Mouse (Mus musculus) cerebellum, postnatal 14 days (tissue): ENCODE data around the gene Cxxc4.
A peak's percentile ranks its signal among the peaks of the same experiment; 100 is the strongest.
"Not testable (repeated sequence)": the region's sequence is repeated elsewhere in the genome, so short reads cannot be mapped to it uniquely, and the experiment has no call there.

Source experiments
- DNase-seq, 2 experiments: peaks; one replicate each; pipeline ENCODE4 v3.0.0; 2021; ENCODE audit warnings: mixed read lengths in 2 of 2

The Cxxc4 gene

DNA sequence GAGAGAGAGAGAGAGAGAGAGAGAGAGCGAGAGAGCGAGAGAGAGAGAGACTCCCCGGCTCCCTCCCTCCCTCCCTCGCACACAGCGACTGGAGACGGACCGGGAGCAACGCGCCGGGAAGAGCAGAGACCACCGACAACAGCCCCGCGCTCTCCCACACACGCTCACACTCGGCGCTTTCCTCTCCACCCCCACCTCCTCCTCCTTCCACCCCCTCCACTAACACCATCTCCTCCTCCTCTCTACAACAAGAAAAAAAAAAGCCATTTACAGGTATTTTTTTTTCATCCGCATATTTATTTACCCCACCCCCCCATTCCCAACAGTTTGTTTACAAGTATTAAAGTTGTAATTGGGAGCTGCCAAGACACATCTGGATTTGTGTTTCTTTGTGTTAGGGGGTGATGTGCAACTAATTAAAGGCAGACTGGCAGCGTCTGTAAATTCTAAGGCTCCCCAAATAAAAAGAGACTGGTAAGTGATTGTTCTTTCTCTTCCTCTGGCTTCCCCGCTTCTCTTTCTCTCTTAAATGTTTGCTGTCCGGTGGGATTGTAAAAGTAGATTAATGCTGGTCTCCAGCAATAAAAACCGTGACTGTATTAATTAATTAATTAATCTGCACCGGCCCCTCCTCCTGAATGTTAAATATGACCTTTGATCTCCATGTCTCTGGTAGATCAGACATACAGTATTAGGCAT, at the start of gene Cxxc4:
Cxxc4 (plus strand) TSS at position 71 of the 699 bp plus-strand sequence.
- no peak for DNase-seq

DNA sequence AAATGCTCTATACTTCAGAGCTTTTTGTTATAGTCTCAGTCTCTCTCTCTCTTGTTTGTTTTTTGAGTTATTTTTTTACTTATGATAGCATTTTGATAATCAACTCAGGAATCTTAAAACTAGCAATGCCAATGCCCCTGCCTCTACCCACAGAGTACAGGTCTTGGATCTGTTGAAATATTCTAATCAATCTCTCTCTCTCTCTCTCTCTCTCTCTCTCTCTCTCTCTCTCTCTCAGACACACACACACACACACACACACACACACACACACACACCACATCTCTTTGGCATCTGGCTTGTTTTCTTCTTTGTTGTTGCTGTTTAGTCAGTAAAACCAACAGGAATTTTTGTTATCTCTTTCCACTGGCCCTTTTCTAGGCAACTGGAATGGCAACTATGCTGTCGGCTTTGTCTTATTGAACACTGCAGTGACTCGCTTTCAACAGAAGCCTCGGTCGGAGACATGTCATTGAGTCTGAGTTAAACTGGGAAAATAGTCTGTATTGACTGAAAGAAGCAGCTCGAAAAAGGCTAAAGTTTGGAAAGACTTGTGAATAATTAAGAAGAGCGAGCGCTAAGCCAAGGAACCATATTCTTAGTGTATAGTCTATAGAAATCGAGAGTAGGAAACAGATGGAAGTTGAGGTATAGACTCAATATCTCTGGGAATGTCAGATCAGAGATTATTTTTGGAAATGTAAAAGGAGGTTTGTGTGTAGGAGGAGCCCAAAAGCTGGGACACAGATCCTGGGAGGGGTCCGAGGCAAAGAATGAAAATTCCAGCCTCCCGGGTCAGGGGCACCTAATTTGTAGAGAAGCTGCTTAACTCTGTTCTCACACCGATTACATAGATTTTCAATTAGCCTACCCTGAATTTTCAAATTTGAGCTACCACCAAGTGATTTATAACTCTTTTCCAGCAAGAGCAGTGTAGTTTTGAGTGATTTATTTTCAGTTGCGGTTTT, 47.0 kb upstream of the Cxxc4 start:
- peak in 1 of 2 experiments; percentile 6 for DNase-seq

DNA sequence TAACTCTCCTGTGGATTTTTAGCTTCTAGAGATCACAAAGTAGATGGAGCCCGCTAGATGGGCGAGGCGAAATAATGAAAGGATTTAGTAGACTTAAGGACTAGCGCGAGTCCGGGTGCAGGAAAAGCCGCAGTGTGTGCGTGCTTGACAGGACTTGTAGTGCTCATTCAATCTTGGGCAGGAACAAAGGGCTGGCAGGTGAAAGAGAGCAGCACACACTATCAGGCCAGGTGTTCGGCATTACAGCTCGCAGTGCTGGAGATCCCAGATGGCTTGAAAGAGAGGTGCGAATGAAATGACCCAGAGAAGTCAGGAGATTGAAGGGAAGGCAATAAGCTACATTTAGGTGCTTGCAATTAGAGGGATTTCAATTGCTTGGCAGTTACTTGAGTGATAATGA, 46.2 kb upstream of the Cxxc4 start:
- peak in 1 of 2 experiments; percentile 9 for DNase-seq

DNA sequence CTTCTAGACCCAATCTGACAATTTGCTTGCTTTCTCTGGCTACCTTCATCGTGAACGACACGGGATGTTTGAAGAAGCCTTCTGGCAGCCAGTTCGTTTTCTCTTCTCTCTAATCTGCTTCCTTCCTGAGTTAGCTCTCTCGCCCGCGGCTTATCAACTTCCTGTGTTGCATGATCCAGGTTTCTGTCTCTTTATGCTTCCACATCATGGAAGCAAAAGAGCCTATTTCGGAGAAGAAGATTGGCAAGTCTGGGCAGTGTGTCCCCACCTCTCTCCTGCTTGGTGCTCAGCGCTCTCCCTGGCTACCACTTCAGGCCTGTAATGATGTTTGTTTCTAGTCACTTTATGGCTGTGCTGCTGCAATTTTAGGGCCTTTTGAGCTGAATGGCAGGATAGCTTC, 36.4 kb upstream of the Cxxc4 start:
- DNase-seq, result no peak

DNA sequence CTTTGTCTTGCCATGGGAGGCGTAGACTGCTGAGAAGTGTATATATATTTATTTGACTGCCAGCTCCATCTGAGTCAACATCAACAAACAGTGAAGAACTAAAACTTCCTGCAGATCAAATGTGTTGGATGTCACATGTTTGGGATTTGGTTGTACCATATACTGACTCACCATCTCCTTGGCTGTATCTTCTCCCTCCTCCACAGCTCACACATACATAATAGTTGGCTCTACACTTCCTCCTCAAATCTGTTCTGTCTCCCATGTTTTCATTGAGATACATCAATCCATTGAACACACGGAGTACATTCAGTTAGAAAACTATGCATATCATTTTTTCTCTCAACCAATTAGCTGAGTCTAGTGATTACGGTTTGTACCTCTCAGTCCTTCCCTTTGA, 29.7 kb upstream of the Cxxc4 start:
- DNase-seq, result no peak

DNA sequence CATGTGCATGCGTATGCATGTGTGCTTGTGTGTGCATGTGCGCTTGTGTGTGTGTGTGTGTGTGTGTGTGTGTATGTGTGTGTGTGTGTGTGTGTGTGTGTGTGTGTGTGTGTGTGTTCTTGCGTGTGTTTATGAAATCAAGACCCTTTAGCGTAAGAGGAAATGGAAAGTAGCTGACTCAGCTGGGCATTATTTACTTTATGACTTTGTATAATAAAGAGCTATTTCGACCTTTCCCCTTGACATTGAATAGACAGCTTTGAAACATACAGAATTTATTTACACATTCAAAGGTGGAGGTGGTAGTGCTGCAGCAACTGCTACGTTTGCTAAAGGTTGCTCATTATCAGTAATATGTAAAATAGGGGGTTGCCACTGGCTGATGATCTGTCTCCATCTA, 25.3 kb upstream of the Cxxc4 start:
- no peak for DNase-seq

DNA sequence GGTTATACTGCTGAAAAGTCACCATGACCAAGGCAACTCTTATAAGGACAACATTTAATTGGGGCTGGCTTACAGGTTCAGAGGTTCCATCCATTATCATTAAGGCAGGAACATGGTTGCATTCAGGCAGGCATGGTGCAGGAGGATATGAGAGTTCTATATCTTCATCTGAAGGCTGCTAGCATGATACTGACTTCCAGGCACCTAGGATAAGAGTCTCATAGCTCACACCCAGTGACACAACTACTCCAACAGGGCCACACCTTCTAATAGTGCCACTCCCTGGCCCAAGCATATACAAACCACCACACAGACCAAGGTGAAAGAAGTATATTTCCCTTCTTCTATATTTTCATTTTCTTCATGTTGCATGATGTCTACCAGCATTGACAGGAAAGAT, 16.4 kb upstream of the Cxxc4 start:
- not testable (repeated sequence) for DNase-seq

DNA sequence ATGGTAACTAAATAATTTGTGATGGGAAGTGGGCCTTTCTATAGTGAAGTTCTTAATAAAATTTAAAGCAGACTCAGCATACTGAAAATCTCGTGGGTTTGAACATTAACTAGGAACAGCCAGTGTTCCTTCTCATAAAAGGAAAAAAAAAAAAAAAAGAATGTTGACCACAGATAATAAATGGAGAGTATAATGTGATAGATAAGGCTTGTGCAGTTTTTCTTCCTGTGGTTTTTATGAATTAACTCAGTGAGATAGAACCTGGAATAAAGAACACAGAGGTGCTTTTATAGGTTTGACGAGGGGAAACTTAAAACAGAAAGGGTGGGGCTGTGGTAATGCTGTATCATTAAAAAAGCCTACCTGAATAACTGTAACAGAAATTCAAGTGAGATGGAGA, 15.3 kb upstream of the Cxxc4 start:
- no peak for DNase-seq

DNA sequence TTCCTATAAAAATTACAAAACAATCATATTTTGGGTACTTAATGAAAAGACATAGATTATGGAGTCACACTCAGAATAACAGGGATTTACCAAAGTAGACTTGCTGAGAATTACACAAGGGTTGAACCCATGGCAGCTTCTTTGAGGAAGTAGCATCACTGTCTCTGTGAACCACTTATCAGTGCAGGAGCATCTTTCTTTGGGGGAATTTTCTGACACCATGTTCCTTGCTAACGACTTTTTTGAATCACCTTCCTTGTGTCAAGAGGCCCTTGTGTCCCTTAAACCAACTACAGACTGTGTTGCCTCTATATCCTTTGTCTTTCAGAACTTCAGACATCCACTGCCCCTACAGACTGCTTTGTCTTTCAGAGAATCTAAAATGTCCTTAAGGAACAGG, 13.7 kb upstream of the Cxxc4 start:
- no peak for DNase-seq

DNA sequence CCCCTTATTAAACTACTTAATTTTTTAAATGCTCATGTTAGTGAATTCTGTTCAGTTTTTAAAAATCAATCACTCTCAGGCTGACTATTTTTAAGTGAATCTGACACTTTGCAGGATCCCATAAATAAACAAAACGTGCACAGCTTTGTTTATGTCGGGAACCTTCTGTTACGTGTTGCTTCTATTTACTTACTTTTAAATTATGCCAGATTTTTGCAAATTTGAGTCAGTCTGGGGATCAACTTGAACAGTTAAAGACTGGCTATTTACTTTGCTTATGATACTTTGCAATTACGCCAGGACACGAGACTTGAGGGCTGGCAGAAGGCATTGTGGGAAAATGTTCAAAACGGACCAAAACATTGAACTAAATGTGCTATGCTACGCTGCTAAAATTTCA, 12.3 kb upstream of the Cxxc4 start:
- DNase-seq, result no peak

DNA sequence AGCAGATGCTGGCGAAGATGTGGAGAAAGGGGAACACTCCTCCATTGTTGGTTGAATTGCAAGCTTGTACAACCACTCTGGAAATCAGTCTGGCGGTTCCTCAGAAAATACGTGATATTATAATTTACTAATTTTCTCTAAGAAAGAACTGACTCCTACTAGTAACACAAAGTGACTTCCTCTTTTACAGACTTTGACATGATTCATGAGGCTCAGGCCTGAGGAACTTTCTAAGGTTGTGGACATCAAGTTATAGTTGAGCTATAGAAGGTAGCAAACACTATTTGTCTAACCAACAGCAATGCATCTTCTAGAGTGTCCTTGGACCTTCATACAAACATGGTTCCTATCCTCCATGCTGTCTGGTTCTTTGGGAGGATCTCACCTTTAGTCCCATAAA, 10.4 kb upstream of the Cxxc4 start:
- DNase-seq, result no peak

DNA sequence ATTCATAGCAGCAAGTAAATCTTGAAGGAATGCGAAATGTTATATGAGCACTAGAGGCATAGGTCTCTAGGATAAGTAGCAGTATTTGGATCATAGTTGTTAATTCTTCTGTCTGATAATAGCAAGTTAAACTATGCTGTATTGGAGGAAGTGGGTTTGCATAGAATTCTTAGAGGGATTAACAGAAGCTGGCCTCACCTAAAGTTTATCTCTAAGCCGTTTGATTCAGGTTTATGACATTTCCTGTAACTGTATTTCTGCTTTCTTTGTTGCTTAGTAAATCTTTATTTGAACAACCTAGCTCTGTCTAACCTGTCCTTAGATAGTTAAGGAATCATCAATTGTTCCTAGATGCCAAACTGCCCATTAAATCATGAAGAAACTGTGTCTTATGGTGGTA, 3.5 kb upstream of the Cxxc4 start:
- no peak for DNase-seq

DNA sequence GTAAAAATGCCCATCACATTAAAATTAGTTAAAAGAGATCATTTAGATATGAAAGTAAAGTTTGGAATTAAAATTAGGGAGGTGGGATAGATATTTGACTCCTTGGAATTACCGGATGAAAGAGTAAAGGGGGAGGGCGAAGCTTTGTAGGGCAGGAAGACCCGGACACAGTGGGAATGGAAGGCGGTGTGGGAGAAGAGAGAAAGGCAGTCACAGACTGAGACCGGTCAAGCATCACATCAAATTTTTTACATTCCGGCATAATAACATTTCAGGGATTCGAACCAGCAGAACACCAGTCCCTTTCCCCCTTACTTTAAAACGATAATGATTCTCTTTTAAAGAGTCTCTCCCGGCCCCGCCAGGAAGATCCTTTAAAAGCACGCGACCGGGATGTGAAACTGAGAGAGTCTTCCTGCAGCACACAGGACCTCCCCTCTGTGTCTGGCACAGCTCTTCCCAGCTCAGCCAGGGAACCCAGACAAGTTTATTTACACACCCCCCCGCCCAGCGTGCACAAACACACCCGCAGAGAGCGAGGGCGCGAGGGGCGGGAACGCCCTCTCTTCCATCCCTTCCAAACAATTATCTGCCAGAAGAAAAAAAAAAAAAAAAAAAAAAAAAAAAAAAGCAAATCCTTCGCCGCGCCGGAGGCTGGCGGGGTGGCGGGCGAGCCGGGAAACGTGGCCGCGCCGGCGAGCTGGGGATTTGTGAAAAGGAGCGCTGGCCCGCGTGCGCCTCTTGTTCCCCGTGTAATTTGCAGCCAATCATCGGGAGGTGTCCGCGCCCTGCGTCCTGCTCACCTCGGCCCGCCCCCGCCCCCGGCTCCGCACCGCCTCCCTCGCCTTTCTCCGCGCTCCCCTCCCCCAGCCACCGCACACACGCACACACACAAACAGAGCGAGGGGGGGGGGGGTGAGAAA, 532 bp upstream of the Cxxc4 start:
- DNase-seq, result peak; percentile 84 to 85

DNA sequence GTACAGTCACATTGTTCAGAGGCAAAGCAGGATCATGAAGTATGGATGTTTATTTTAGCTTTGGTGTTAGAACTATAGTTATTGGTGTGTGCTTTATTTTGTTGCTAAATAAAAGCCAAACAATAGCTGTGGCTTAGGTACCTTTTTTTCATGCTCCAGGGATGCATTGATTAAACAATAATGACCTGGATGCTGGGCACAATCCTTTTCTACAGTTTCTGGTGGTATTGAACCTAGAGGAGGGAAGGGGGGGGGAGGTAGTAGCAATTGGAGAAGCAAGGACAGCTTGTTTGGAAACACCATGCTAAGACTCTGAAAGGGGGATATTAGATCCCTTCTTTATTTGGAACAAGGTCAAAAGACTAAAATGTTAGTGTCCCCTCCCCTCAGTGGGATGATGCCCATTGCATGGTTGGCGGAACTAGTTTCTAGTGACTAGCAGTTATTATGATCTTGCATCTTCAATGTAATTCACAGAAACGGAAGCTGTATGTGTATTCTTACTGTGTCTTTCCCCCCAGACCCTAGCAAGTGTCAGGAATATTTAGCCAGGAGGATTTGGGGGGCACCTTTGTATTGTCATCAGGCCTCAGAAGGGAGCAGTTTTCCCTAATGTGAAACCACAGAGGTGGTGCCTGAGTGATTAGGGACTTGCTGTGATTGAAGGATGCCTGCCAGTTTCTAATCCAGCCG, 975 bp downstream of the Cxxc4 start:
- no peak for DNase-seq

DNA sequence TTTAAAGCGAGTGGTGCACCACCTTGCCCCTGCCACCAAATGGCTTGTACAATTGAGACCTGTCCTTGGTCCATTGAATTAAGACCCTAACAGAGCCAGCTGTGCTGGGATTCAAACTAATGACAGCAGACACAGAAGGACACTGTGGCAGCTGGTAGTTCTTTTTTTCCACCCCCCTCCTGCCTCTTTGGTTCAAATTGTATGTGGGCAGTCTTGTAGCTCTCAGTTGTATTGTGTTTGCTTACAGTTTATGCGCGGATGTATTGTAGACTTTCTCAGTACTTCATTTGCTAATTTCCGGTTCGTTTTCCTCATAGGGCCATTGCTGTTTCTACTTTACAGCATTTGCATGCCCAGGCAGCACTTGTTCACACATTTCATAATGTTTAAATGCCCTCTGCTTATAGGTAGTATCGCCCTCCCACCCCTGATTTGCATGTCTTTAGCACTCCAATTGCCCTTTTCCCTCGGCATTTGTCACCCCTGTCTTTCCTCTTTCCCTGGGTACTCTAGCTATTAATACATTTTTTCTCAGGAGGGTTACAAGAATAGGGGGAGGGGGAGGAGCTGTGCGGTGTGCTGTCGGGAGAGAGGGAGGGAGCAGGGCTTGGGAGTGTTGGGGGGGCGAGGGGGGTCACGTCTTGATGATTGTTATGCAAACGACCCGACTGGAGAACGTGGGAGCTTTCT, 2.5 kb downstream of the Cxxc4 start:
- peak in 1 of 2 experiments; percentile 64 for DNase-seq

DNA sequence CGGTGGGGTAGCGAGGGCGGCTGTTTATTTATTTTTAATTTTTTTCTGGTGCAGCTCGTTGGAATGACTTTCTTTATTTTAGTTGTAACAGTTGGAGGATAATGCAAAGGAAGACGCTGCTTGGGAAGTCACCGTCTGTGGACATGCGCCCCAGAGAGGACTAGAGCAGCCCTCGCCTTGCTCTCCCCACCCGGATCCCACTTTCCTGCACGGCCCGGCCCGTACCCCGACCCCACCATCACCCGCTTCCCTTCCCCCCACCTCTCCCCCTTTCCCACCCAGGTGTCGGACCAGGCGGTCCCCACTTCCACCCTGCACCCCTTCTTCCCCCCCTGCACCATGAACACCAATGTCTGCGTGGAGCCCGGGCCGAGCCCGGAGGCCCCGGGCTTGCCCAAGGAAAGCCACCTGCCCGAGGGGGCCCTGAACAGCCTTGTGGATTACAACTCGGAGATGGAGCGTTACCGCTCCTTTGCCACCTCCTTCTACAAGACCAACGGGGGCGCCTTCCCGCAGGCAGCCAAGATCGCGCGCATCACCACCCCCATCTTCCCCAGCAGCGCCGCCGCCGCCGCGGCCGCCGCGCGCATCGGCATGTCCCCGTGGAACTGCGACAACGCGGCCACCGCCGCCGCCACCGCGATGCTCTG, 3.2 kb downstream of the Cxxc4 start:
- peak; percentile 74 to 80 for DNase-seq

DNA sequence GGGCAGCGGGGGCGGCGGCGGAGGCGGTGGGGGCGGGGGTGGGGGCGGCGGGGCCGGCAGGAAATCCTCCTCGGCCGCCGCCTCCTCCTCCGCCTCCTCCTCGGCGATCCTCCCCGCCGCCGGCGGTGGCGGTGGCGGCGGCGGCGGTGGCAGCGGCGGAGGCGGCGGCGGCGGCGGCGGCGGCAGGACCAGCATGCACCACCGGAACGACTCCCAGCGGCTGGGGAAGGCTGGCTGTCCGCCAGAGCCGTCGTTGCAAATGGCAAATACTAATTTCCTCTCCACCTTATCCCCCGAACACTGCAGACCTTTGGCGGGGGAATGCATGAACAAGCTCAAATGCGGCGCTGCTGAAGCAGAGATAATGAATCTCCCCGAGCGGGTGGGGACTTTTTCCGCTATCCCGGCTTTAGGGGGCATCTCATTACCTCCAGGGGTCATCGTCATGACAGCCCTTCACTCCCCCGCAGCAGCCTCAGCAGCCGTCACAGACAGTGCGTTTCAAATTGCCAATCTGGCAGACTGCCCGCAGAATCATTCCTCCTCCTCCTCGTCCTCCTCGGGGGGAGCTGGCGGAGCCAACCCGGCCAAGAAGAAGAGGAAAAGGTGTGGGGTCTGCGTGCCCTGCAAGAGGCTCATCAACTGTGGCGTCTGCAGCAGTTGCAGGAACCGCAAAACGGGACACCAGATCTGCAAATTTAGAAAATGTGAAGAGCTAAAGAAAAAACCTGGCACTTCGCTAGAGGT, 3.9 kb downstream of the Cxxc4 start:
- peak; percentile 86 to 90 for DNase-seq

DNA sequence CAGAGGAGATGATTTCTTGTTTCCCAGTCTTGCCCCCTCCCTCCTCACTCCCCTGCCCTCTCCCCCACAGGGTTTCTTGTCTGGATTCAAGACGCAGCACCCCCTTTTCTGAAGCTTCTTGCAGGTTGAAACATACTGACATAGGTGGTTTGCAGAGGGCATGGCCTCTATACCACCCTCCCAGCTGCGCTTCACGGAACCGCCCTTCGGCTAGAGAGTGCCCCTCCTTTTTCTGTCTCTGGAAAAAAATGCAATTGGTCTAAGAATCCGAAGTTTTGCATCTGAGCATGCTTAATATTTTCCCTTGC, 4.4 kb downstream of the Cxxc4 start:
- no peak for DNase-seq

DNA sequence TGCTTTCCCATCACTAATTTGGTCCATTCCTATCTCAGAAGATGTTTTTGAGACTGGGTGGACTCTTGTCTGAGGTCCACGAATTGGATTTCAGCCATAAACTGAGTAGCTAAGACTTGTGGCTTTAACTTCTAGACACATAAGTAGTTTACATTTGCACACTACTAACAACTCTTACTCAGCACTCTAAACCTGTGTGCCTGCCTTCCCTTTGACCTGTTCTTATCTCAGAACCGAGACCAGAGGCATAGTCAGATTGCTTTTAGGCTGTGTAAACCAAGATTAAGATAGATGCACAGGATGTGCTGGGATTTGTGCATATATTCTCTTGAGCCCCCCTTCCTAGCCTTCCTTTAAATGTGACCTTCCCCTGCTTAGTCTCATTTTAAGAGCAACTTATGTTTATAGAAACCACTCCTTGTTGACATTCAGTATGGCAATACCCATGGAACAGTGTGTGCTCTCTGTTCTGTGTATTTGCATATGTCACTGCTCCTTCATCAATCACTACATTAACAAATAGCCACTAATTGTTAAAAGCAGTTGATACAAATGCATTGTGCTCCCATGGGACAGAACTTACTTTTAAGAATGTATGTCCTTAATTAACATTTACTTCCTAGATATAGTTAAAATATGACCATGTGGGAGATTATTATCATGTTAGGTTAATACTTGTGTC, 7.0 kb downstream of the Cxxc4 start:
- DNase-seq, result no peak

DNA sequence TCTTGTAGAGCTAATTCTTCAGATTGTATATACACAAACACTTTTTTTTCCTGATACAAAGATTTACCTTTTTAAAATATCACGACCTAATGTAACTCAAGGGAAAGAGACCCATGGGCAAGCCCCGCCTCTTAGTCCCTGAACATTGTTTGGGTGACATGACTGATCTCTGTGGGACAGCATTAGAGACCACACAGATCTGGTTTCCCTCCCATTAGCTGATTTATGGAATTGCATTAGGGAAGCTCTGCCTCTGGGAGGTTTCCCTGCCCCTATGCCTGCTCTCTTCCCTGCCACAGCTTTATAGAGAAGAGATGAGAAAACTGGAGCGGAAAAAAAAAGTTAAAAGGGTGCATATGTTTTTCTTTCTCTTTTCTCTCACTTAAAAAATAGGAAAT, 7.6 kb downstream of the Cxxc4 start:
- DNase-seq, result no peak
